Mouse (Mus musculus): ENCODE results near the gene Sugct. TPM values are rescaled to one million over a fixed set of nuclear protein-coding genes. Genes with fewer than 3 reads are reported as not detected.
"Not testable (repeated sequence)": the region's sequence is repeated elsewhere in the genome, so short reads cannot be mapped to it uniquely, and the experiment has no call there.

The Sugct gene
- polyA plus RNA-seq, 1 experiment, result not detected

- no peak for TF ChIP-seq POLR2A (IDR thresholded peaks at IDR 0.05; ENCODE audit: insufficient read depth, low read depth, low read length)
- WGBS, result 89% methylated on average over 1 of the region's 1 CpGs
- H3K4me3 ChIP-seq (ENCODE audit: insufficient read depth, low read depth, low read length), result no peak overlapping the region
- H3K27ac ChIP-seq (ENCODE audit: insufficient read depth, low read depth, low read length), result no peak overlapping the region
- no peaks in the 10 kb centered on the region for H3K4me1 ChIP-seq (ENCODE audit: control insufficient read depth, insufficient read depth, low read length)
Observed at GRCm38 (mm10) chr13:16840994-16841393, 854.4 kb downstream of the Sugct start.

DNA sequence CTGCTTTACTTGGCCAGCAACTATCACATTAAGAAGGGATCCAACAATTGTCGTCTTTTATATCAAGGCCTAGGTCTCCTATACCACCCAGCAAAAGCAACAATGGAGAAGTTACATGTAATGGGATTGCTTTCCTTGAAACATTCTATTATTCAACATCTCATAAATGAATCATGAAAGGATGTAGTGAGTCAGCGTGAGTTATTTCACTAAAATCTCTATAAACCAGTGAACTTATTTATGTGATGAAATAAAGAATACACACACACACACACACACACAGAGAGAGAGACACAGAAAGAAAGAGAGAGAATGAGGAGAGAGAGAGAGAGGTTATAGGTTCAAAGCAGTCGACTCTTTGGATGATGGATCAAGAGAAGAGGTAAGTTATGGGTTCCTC lies 856.9 kb downstream of the Sugct start:
- Histone ChIP-seq H3K4me3 (ENCODE audit: insufficient read depth, low read depth, low read length) (no peak overlapping the region), H3K4me1 (ENCODE audit: control insufficient read depth, insufficient read depth, low read length) (no peaks in the 10 kb centered on the region), H3K27ac (ENCODE audit: insufficient read depth, low read depth, low read length) (no peak overlapping the region)
- no peak for TF ChIP-seq CTCF (IDR thresholded peaks at IDR 0.05; ENCODE audit: insufficient read depth, low read depth, low read length)
- TF ChIP-seq POLR2A (IDR thresholded peaks at IDR 0.05; ENCODE audit: insufficient read depth, low read depth, low read length), result no peak
- 85% methylated on average over 3 of the region's 3 CpGs for whole genome bisulfite sequencing

- H3K27ac ChIP-seq (ENCODE audit: insufficient read depth, low read depth, low read length), result no peak overlapping the region
- WGBS, result 75% methylated on average over 2 of the region's 2 CpGs
- TF ChIP-seq CTCF (IDR thresholded peaks at IDR 0.05; ENCODE audit: insufficient read depth, low read depth, low read length) (no peak), POLR2A (IDR thresholded peaks at IDR 0.05; ENCODE audit: insufficient read depth, low read depth, low read length) (no peak)
- H3K4me3 ChIP-seq (ENCODE audit: insufficient read depth, low read depth, low read length), result no peak overlapping the region
- no peaks in the 10 kb centered on the region for H3K4me1 ChIP-seq (ENCODE audit: control insufficient read depth, insufficient read depth, low read length)
Observed at GRCm38 (mm10) chr13:16835111-16835510, 860.2 kb downstream of the Sugct start.

DNA sequence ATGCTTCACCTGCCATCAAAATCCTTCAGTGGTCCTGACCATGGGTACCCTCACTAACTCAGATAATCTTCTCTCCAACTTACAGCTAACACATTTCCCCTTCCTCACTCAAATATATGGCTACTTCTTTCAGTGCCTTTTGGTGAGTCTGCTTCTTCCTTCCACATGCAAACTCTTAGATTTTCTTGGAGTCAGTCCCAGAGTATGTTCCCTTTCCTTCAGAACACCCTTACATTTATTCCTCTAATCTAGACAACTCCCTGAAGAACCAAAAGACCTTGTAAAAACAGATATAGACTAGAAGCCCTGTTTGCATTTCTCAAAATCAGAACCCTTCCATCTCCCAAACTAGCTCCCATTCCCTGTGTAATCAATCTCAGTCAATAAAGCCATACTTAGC lies 862.3 kb downstream of the Sugct start:
- TF ChIP-seq POLR2A (IDR thresholded peaks at IDR 0.05; ENCODE audit: insufficient read depth, low read depth, low read length) (no peak), CTCF (IDR thresholded peaks at IDR 0.05; ENCODE audit: insufficient read depth, low read depth, low read length) (no peak)
- Histone ChIP-seq H3K4me3 (ENCODE audit: insufficient read depth, low read depth, low read length) (no peak overlapping the region), H3K4me1 (ENCODE audit: control insufficient read depth, insufficient read depth, low read length) (no peaks in the 10 kb centered on the region), H3K27ac (ENCODE audit: insufficient read depth, low read depth, low read length) (no peak overlapping the region)

- 64% methylated on average over 8 of the region's 8 CpGs for WGBS
- Histone ChIP-seq H3K27ac (ENCODE audit: insufficient read depth, low read depth, low read length) (no peak overlapping the region), H3K4me1 (ENCODE audit: control insufficient read depth, insufficient read depth, low read length) (no peaks in the 10 kb centered on the region), H3K4me3 (ENCODE audit: insufficient read depth, low read depth, low read length) (no peak overlapping the region)
- TF ChIP-seq CTCF (IDR thresholded peaks at IDR 0.05; ENCODE audit: insufficient read depth, low read depth, low read length) (no peak), POLR2A (IDR thresholded peaks at IDR 0.05; ENCODE audit: insufficient read depth, low read depth, low read length) (no peak)
Observed at GRCm38 (mm10) chr13:16831840-16832239, 863.5 kb downstream of the Sugct start.

GRCm38 (mm10) chr13:16830291-16830690 lies 865.1 kb downstream of the Sugct start:
- not testable (repeated sequence) for H3K4me1 ChIP-seq (ENCODE audit: control insufficient read depth, insufficient read depth, low read length); H3K4me3 ChIP-seq (ENCODE audit: insufficient read depth, low read depth, low read length); H3K27ac ChIP-seq (ENCODE audit: insufficient read depth, low read depth, low read length)
- 50% methylated on average over 6 of the region's 6 CpGs for WGBS

DNA sequence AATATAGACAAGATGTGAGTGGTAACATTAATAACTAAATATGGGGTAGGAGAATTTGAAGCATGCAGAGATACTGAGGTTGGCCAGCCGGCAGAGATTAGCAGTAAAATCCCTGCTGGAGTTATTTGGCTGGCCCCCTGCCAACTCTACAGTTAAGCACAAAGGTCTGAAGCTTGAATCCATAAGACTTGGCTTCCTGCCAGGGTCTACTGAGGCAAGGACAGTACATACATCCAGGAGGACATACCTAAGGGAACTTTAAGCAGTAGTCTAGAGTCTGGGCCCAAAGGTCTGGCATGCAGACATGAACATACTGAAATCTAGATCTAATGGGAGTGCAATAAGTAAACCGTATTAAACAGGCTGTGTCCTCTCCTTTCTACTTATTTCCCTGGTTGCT lies 865.8 kb downstream of the Sugct start:
- Histone ChIP-seq H3K27ac (ENCODE audit: insufficient read depth, low read depth, low read length) (no peak overlapping the region), H3K4me3 (ENCODE audit: insufficient read depth, low read depth, low read length) (no peak overlapping the region), H3K4me1 (ENCODE audit: control insufficient read depth, insufficient read depth, low read length) (peaks cover 3% of the 10 kb centered on the region; the same call in 1 of the 2 replicates)
- WGBS, result 67% methylated on average over 2 of the region's 2 CpGs
- no peak for TF ChIP-seq POLR2A (IDR thresholded peaks at IDR 0.05; ENCODE audit: insufficient read depth, low read depth, low read length)
- TF ChIP-seq CTCF (IDR thresholded peaks at IDR 0.05; ENCODE audit: insufficient read depth, low read depth, low read length), result no peak

DNA sequence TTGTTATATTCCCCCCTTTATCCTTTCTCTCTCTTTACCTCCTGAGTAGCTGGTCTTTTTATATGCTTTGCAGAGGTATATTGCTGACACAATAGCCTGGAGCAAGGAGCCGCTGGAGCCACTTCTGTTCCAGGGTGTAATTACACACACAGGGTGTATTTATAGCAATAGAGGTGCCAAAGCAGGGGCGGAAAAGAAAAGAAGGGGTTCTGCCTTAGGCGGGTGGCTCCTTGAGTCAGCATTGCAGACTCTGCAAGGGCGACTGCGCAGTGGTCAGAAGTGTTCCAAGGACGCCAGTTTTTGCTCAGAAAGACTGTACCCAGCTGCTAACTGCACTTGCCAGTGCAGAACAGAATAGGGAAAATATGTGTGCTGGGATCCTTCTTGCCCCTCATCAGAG lies 869.7 kb downstream of the Sugct start:
- H3K4me1 ChIP-seq (ENCODE audit: control insufficient read depth, insufficient read depth, low read length), result peaks cover 3% of the 10 kb centered on the region; the same call in 1 of the 2 replicates
- H3K4me3 ChIP-seq (ENCODE audit: insufficient read depth, low read depth, low read length), result no peak overlapping the region
- H3K27ac ChIP-seq (ENCODE audit: insufficient read depth, low read depth, low read length), result peak overlapping the region; percentile 59
- TF ChIP-seq POLR2A (IDR thresholded peaks at IDR 0.05; ENCODE audit: insufficient read depth, low read depth, low read length), result no peak
- 22% methylated on average over 6 of the region's 6 CpGs for WGBS

- peaks cover 3% of the 10 kb centered on the region; the same call in 1 of the 2 replicates for H3K4me1 ChIP-seq (ENCODE audit: control insufficient read depth, insufficient read depth, low read length)
- no peak overlapping the region for H3K27ac ChIP-seq (ENCODE audit: insufficient read depth, low read depth, low read length)
- H3K4me3 ChIP-seq (ENCODE audit: insufficient read depth, low read depth, low read length), result no peak overlapping the region
- 87% methylated on average over 4 of the region's 4 CpGs for WGBS
- TF ChIP-seq POLR2A (IDR thresholded peaks at IDR 0.05; ENCODE audit: insufficient read depth, low read depth, low read length) (no peak), CTCF (IDR thresholded peaks at IDR 0.05; ENCODE audit: insufficient read depth, low read depth, low read length) (no peak)
Observed at GRCm38 (mm10) chr13:16821785-16822184, 873.6 kb downstream of the Sugct start.

DNA sequence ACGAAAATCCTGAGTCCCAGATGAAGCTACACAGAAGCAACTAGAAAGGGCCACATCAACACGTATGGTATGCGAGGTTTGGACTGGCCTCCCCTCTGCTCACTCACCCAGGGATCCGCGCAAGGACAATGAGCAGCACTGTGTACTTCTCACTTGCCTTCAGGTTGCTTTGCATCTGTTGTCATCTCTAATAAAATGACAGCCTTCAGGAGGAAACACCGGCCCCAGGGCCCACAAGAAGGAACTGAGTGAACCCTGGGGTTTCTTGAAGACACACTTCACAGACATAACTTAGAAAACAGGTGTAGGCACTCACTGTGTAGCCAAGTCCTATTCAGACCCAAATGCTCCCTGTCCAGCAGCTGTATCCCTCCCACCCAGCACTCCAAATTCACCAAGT lies 877.9 kb downstream of the Sugct start:
- 90% methylated on average over 6 of the region's 6 CpGs for WGBS

More for the DNA sequence above, 877.9 kb downstream of the Sugct start:
- Histone ChIP-seq H3K4me3 (ENCODE audit: insufficient read depth, low read depth, low read length) (no peak overlapping the region), H3K4me1 (ENCODE audit: control insufficient read depth, insufficient read depth, low read length) (no peaks in the 10 kb centered on the region), H3K27ac (ENCODE audit: insufficient read depth, low read depth, low read length) (no peak overlapping the region)
- TF ChIP-seq POLR2A (IDR thresholded peaks at IDR 0.05; ENCODE audit: insufficient read depth, low read depth, low read length) (no peak), CTCF (IDR thresholded peaks at IDR 0.05; ENCODE audit: insufficient read depth, low read depth, low read length) (no peak)
